Mouse (Mus musculus) cerebellum, postnatal 14 days (tissue): Measurements from ENCODE around the gene Bcl11a.

ENCODE experiments used
- DNase-seq, 2 experiments: peaks; one replicate each; pipeline ENCODE4 v3.0.0; 2021; ENCODE audit warnings: mixed read lengths in 2 of 2

The Bcl11a gene

DNA sequence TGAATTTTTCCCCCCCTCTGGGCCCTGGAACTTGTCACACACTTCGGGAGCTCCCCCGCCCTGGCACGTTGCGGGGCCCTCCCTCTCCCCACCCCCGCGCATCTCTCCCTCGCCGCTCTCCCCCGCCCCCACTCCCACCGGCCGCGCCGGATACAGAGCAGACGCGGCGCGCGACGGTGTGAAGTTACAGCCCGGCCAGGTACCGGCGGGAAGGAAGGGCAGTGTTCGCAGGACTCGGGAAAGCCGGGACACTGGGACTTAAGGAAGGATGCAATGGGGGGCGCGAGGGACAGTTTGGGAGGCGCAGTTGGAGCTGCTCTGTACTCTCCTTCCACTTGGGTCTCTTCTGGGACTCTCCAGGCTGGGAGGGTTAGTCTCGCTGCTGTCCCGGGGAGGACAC, 2.7 kb downstream of the Bcl11a start:
- peak; percentile 51 to 57 for DNase-seq

- DNase-seq, result peak; percentile 80 to 81
These were observed 3.3 kb downstream of the Bcl11a start for GRCm38 (mm10) chr11:24081016-24081686.

DNA sequence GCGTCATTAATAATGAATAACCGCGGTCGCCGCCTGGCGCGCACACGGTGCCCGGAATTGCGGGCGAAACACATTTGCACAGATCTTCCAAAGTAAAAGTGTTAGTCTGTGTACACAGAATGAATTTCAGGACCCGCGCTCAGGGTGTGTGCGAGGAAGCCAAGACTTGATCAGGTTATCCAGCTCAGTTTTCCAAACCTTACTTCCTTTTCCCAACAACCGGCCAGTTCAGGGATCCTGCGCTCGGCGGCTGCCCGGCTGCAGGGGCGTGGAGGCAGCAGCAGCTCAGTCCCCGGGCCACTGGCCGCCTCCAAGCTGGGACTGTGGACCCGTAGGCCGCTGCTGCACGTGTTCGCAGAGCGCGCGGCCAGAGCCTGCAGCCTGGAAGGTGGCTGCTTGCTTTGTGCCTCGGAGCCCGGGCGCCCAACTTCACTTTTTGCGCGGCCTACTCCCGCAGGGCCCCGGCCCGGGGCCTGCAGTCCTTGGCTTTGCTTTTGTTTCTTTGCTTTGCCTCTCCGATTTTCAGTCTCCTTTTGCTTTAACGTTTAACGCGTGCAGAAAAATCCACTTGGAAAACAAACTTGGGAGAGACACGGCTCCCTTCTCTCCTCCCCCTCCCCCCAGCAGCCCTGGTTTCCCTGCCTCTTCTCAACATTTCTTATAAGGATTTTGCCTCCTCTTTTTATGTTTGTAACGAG, 4.0 kb downstream of the Bcl11a start:
- DNase-seq, result peak; percentile 53 to 63

- DNase-seq, result no peak
These were observed 4.7 kb downstream of the Bcl11a start for GRCm38 (mm10) chr11:24082385-24083075.

- no peak for DNase-seq
These were observed 5.2 kb downstream of the Bcl11a start for GRCm38 (mm10) chr11:24083076-24083405.

GRCm38 (mm10) chr11:24083423-24083822, 5.6 kb downstream of the Bcl11a start:
- no peak for DNase-seq

- DNase-seq, result no peak
These were observed 6.2 kb downstream of the Bcl11a start for GRCm38 (mm10) chr11:24084077-24084476.

- no peak for DNase-seq
These were observed 6.7 kb downstream of the Bcl11a start for GRCm38 (mm10) chr11:24084590-24084989.

DNA sequence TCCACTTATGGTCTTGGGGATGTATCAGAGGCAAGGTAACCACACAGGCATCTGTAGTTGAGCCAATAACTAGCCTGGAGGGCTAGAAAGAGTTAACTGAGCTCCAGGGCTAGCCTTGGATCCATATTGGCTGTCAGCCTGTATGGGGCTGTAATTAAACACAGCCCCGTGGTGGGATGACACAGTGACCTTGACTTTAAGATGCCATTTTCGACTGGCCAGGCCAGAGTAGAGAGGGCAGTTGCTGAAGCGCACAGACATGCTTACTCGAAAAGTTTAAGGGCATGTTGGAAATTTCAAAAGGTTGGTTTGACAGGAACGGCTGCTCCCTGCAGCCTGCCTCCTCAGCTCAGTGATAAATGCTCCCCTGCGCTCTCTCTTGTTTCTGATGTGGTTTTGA, 8.1 kb downstream of the Bcl11a start:
- DNase-seq, result no peak

- DNase-seq, result no peak
These were observed 9.2 kb downstream of the Bcl11a start for GRCm38 (mm10) chr11:24087069-24087468.

DNA sequence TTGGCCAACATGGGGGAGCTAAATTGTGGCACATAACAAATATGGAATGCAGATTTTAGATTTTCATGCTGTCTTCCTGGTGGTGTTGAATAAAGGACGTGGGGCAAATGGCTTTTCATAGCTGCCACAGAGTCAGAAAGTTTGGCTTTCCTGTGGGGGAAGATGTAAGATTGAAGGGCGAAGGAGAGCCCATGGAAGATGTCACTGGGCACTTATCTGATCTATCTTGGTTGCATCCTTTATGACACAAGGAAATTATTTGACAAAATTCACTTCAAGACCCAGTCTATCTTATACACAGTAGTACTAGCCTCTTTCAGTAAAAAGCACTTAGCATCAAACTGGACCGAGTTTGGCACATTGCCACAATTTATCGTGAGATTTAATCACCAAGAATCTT, 12.6 kb downstream of the Bcl11a start:
- DNase-seq, result no peak

DNA sequence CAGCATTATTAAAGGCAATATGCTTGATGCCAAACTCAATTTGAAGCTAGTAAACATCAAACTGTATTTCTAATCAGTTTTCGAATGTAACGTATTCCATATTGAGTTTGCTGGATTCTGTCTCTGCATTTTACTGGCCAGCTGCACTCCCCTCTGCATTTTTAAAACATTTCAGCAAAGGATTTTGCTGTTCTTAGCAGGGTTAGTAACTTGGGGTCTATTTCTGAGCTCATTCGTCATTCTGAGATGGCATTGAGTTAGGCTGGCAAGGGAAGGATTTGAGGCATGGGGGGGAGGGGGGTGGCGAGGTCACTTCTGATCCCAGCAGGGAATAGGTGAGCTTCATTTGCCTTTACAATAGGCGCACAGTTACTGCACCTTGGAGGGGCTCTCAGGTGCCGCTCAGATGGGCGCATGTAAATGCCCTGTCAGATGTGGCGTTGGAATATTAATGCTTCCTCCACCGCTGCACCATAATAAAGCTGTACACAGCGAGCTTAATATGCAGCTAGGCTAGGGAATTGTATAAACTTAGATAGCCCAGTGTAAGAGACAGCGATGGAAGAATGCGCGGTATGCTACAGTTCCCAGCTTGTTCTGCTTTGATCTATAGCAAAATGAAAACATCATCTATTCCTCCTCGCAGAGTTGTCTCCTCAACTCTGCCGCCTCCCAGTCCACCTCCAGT, 13.7 kb downstream of the Bcl11a start:
- DNase-seq, result no peak

DNA sequence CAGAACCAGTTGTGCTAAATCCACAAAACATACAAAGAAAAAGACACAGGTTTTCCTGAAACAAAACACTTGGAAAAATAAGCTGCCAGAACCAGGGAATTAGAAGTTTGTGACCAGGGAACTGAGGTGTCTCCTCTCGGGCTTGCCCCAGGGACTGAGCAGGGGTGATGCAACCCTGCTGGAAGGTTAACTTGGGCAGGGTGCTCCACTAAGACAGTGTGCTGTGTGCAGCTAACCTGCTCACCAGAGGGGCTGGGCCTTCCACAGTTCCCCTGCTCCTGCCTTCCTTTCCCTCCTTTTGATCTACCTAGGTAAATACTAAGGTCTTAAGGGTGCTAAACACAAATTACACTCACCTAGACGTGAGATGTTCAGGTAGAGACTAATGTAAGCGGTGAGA, 14.8 kb downstream of the Bcl11a start:
- DNase-seq, result no peak

DNA sequence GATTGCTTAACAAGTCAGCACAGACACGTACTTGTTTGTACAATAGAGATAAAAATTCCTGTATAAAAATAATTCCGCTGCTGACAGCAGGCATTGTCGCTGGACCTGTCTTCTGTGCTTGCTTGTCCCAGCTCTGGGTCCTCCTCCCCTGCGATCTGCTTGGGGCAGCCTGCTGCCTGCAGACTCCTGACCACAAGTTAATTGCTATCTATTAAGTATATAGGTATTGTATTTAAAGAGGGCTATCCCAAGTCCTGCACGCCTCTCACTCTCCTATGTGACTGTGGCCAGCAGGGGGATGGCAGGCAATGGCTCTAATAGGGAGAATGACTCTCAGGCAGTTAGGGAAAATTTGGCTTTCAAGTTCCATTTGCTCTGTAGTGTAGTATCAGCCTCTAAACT, 16.2 kb downstream of the Bcl11a start:
- DNase-seq, result peak in 1 of 2 experiments; percentile 23

GRCm38 (mm10) chr11:24095236-24095635, 17.4 kb downstream of the Bcl11a start:
- no peak for DNase-seq

GRCm38 (mm10) chr11:24095656-24096353, 17.9 kb downstream of the Bcl11a start:
- DNase-seq, result no peak

DNA sequence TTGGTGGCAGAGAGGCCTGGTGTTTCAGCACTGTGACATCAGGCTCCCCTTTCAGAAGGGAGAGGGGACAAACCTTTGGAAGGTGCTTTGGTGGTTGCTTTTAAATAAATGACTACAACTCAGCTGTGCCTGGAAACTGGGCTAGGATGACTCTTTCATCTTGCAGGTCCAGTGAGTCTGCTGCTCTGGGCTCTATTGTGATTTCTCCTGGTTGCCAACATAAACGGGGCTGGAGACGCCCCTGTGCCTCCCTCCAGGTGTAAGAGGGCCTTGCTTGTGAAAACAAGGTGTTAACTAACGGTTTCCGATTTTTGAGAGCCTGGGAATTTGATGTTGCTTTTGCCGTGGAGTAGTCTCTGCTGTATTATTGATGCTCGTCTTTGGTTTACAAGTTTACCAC, 18.6 kb downstream of the Bcl11a start:
- DNase-seq, result no peak

DNA sequence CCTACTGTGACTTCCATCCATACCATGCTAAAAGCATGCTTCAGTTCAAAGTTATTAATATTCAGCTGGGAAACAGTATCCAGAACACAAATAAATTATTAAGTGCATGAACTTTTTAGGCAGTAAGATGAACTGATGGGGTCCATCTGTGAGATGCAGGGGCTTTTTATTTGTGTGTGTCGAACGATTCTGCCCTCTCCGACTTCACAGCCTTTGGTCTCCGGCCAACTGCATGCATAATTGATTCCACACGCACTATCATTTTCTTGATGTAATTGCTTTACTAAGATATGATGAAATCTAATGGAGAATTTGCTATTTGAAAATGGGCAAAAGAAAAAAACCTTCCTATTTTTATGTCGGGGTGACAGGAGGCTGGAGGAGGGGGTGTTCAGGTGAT, 19.2 kb downstream of the Bcl11a start:
- DNase-seq, result no peak

DNA sequence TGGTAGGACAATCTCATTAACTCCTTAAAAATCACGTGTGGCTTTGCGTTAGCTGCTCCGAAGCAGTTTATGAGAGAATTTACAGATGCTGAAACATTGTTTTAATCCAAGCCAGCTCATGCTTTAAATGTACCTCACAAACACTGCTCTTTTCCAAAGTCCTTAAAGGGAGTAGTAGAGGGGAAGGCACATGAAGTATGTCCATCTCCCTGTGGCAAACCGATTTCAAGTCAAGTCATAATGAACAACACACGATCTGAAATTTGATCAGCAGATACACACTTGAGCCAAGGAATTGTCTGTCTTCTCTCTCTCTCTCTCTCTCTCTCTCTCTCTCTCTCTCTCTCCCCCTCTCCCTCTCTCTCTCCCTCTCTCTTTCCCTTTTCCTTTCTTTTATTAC, 20.2 kb downstream of the Bcl11a start:
- DNase-seq, result no peak

GRCm38 (mm10) chr11:24098662-24099061, 20.8 kb downstream of the Bcl11a start:
- no peak for DNase-seq

DNA sequence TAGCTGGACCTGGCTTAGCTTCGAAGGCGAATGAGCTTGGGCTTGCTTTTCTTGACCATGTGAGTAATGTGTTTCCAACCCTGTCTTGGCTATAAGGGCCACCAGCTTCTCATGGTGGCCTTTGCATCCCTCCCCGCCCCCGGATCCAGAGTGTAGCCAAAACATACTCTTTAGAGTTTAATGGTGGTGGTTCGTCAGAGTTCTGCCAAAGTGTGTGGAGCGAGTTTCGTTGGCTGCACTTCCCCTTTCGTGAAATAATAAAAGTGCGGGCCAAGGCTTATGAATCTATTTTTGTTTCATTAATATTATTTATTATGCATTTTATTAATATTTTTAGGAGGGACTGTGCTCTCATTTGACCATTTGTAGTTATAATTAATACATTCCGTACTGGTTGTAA, 21.4 kb downstream of the Bcl11a start:
- DNase-seq, result no peak

DNA sequence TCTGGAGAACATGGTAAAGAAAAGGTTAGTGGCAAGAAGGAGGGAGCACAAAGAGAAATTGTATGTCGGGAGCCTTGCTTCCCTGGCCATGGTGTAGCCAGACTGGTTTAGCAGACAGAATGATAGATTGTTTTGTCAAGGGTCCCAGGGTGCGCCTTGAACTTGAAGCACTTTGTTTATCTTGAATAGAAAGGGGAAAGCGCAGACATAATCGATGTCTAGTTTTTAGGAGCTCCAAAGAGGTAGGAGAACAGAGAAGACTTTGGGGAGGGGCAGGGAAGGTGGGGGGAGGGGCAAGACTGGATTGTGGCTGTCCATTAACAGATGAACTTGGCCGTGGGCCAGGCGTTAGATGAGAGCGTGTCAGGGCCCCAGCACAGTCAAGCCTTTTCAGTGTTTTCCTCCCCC, 22.0 kb downstream of the Bcl11a start:
- DNase-seq, result peak; percentile 39 to 66
